Mouse (Mus musculus) liver, embryonic 14.5 days (tissue): ENCODE measurements at regions not wholly inside any gene's neighbourhood (a gene's known extent, or its start where the extent isn't known, plus 50 kb on each side); places are given as distances from the start of the nearest gene placed in this dataset.

Source experiments
- CTCF ChIP-seq: IDR thresholded peaks from 2 replicates; pipeline ENCODE4 v1.5.1; 2016; ENCODE audit warnings: antibody characterized with exemption, low read depth, control low read depth
- EP300 ChIP-seq: IDR thresholded peaks from 2 replicates; pipeline ENCODE4 v1.6.1; 2016; ENCODE audit warnings: antibody characterized with exemption, low read depth

GRCm38 (mm10) chr5:75863358-75863757, 114.9 kb downstream of the Kdr start:
- TF ChIP-seq CTCF, result no peak
- TF ChIP-seq EP300, result no peak
